Mouse (Mus musculus) stomach, postnatal 0 days (tissue): ENCODE measurements around the gene Vmn1r222. TPM values are rescaled to one million over a fixed set of nuclear protein-coding genes. Genes with fewer than 3 reads are reported as not detected.
"Not testable (repeated sequence)": the region's sequence is repeated elsewhere in the genome, so short reads cannot be mapped to it uniquely, and the experiment has no call there.

Experiments
- ATAC-seq: fragments of 200-750 bp; cut with Nextera tagmentation; 2 replicates; pipeline ENCODE4 v1.8.0; 2017; ENCODE audit not compliant: low FRiP score, low TSS enrichment
- DNase-seq: peaks from one replicate; pipeline ENCODE4 v3.0.0-alpha.2; 2016; ENCODE audit warnings: low spot score
- H3K27ac ChIP-seq: fragments of 300-500 bp; sonication (generic); replicated peaks from 2 replicates; pipeline ENCODE4 v1.5.1; 2014; ENCODE audit warnings: mild to moderate bottlenecking, control low read depth
- H3K27me3 ChIP-seq: fragments of 300-500 bp; sonication (generic); 2 replicates; pipeline ENCODE4 v1.6.1; 2014; ENCODE audit warnings: low read length; ENCODE audit not compliant: control insufficient read depth, insufficient read depth
- H3K36me3 ChIP-seq: fragments of 300-500 bp; sonication (generic); 2 replicates; pipeline ENCODE4 v1.6.1; 2014; ENCODE audit warnings: low read length, mixed read lengths; ENCODE audit not compliant: control insufficient read depth, insufficient read depth
- H3K4me1 ChIP-seq: fragments of 300-500 bp; sonication (generic); replicated peaks from 2 replicates; pipeline ENCODE4 v1.6.1; 2014; ENCODE audit warnings: antibody characterized with exemption; ENCODE audit not compliant: control insufficient read depth, insufficient read depth
- H3K4me2 ChIP-seq: fragments of 300-500 bp; sonication (generic); replicated peaks from 2 replicates; pipeline ENCODE4 v1.6.1; 2014; ENCODE audit warnings: low read depth, mild to moderate bottlenecking, control low read depth, moderate library complexity
- H3K4me3 ChIP-seq: fragments of 300-500 bp; sonication (generic); 2 replicates; pipeline ENCODE4 v1.5.1; 2014; ENCODE audit warnings: low read depth, low read length, control low read depth
- H3K9ac ChIP-seq: fragments of 300-500 bp; sonication (generic); 2 replicates; pipeline ENCODE4 v1.6.1; 2014; ENCODE audit warnings: mild to moderate bottlenecking, low read length, control low read depth, mixed read lengths
- H3K9me3 ChIP-seq: fragments of 300-500 bp; sonication (generic); 2 replicates; pipeline ENCODE4 v1.6.1; 2016; ENCODE audit warnings: low read length; ENCODE audit not compliant: control insufficient read depth
- CTCF ChIP-seq: IDR thresholded peaks from 2 replicates; pipeline ENCODE4 v1.5.1; 2016; ENCODE audit warnings: antibody characterized with exemption, low read depth, mild to moderate bottlenecking, moderate library complexity
- EP300 ChIP-seq: optimal IDR thresholded peaks from 2 replicates; pipeline ENCODE3; 2016; ENCODE audit warnings: antibody characterized with exemption
- WGBS: fragments of 180-500 bp; shearing (Covaris S2); extraction: QIAGEN DNeasy Blood & Tissue Kit; methylation state at CpG from one replicate; pipeline ENCODE4 v1.1.7; 2014; 5-methylcytosine and 5-hydroxymethylcytosine counted together
- polyA plus RNA-seq: library from polyadenylated mRNA; unstranded; fragments of >200 nt; fragmentation: Nextera tagmentation; extraction: Ambion mirVana; gene quantifications from 2 replicates; pipeline ENCODE4 v1.2.1, GENCODE M21; 2015

Vmn1r222 gene
- polyA plus RNA-seq, 1 experiment from 2014 or later = not detected

- H3K4me1 ChIP-seq, H3K9me3 ChIP-seq, ATAC-seq, H3K4me2 ChIP-seq, H3K36me3 ChIP-seq, H3K27me3 ChIP-seq, H3K27ac ChIP-seq, H3K4me3 ChIP-seq, DNase-seq, H3K9ac ChIP-seq: not testable (repeated sequence)
- 43% methylated on average over 4 of the region's 4 CpGs for WGBS
- TF ChIP-seq CTCF = peak; percentile 34; the same call in 1 of the 2 replicates
Observed at GRCm38 (mm10) chr13:23269127-23269526, 33.4 kb upstream of the Vmn1r222 start.

- H3K36me3 ChIP-seq, DNase-seq, ATAC-seq, H3K4me3 ChIP-seq, H3K4me1 ChIP-seq, H3K27me3 ChIP-seq, H3K9ac ChIP-seq, H3K27ac ChIP-seq, H3K4me2 ChIP-seq, H3K9me3 ChIP-seq: not testable (repeated sequence)
- WGBS = 68% methylated on average over 2 of the region's 3 CpGs
Observed at GRCm38 (mm10) chr13:23268606-23269005, 32.9 kb upstream of the Vmn1r222 start.

- Histone ChIP-seq H3K27me3 (no peaks in the 10 kb centered on the region), H3K9me3 (no peaks in the 10 kb centered on the region), H3K4me2 (no peak overlapping the region), H3K4me3 (no peak overlapping the region), H3K9ac (no peak overlapping the region), H3K27ac (no peak overlapping the region), H3K36me3 (no peaks in the 10 kb centered on the region), H3K4me1 (no peaks in the 10 kb centered on the region)
- WGBS = 78% methylated on average over 2 of the region's 2 CpGs
- ATAC-seq (no peak), DNase-seq (no peak)
- TF ChIP-seq EP300 (no peak), CTCF (no peak)
Observed at GRCm38 (mm10) chr13:23258546-23259048, 22.9 kb upstream of the Vmn1r222 start.

- not testable (repeated sequence) for H3K36me3 ChIP-seq, H3K27ac ChIP-seq, H3K4me3 ChIP-seq, H3K9me3 ChIP-seq, H3K4me2 ChIP-seq, ATAC-seq, H3K4me1 ChIP-seq, H3K27me3 ChIP-seq, H3K9ac ChIP-seq, DNase-seq
- WGBS = 71% methylated on average over 1 of the region's 1 CpGs
Observed at GRCm38 (mm10) chr13:23246834-23247233, 11.1 kb upstream of the Vmn1r222 start, which contains the start of gene Vmn1r223. Vmn1r223 (plus strand) TSS chr13:23247134.

- 83% methylated on average over 2 of the region's 2 CpGs for WGBS
- not testable (repeated sequence) for H3K4me1 ChIP-seq, H3K27me3 ChIP-seq, H3K9ac ChIP-seq, H3K4me2 ChIP-seq, H3K9me3 ChIP-seq, H3K27ac ChIP-seq, DNase-seq, H3K36me3 ChIP-seq, H3K4me3 ChIP-seq, ATAC-seq
Observed at GRCm38 (mm10) chr13:23213827-23214226, 21.9 kb downstream of the Vmn1r222 start, which contains the start of gene Vmn1r221. Vmn1r221 (plus strand) TSS chr13:23214127.

GRCm38 (mm10) chr13:23203885-23204284, 31.9 kb downstream of the Vmn1r222 start:
- not testable (repeated sequence) for H3K9me3 ChIP-seq, H3K27me3 ChIP-seq, H3K27ac ChIP-seq, H3K4me3 ChIP-seq, ATAC-seq, H3K4me2 ChIP-seq, H3K36me3 ChIP-seq, H3K9ac ChIP-seq, DNase-seq, H3K4me1 ChIP-seq
- WGBS = 67% methylated on average over 1 of the region's 1 CpGs
